Mouse (Mus musculus) left cerebral cortex, adult 2 months (tissue): ENCODE measurements at regions not wholly inside any gene's neighbourhood (a gene's known extent, or its start where the extent isn't known, plus 50 kb on each side); places are given as distances from the start of the nearest gene placed in this dataset.

ENCODE experiments used
- DNase-seq, 2 experiments: peaks; one replicate each; pipeline ENCODE4 v3.0.0; 2021 to 2022; ENCODE audit warnings: low spot score in 2 of 2, mixed read lengths in 1 of 2; ENCODE audit errors: extremely low spot score in 1 of 2
- H3K27ac ChIP-seq: fragments of 200-600 bp; 2 replicates; pipeline ENCODE4 v1.8.1; 2022
- H3K4me3 ChIP-seq: fragments of 200-600 bp; 2 replicates; pipeline ENCODE4 v1.8.1; 2022
- CTCF ChIP-seq: fragments of 200-600 bp; IDR thresholded peaks from 2 replicates; pipeline ENCODE4 v1.8.1; 2022; ENCODE audit warnings: antibody characterized with exemption, mild to moderate bottlenecking, moderate library complexity
- intact Hi-C: fragments of 180-260 bp; cut with DNase I; formaldehyde crosslinking; loops from one replicate; pipeline ENCODE4 v1.15.1; 2025

DNA sequence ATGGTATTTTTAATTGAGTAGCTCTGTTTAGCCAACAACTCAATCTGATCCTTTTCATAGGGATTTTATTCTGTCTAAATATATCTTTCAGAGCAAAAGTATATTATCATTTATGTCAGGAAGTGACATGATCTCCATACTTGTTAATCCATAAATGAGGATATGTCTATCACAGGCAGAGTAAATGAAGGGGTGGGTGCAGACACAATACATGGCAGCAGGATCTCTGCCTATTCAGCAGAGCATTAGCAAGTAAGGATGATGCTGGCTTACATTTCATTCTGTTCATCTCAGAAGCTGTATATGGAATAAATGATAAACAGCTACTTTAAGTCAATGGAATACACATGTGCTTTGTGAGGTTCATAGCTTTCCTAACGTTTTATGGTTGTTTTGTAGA is 786.2 kb upstream of the Zeb2 start:
- Histone ChIP-seq H3K4me3 (no peak overlapping the region), H3K27ac (no peak overlapping the region)
- no peak for TF ChIP-seq CTCF
- intact Hi-C loops = no loop called here
- no peak for DNase-seq

DNA sequence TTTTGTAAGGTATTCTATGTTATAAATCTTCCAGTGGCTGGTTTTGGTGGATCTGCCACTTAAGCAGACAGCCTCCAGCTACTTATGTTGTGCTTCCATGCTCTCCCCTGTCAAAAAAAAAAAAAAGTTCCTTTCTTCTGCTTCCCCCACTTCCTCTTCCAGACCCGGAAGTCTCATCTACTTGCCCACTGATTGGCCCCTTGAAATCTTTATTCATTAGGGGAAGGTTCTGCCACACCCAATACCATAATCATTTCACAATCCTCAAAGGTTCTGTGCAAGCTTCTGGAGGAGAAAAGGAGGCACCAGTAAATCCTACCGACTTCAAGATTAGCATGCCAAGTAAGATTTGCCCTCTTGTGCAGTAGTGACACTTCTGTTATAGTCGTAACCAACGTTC is 784.7 kb upstream of the Zeb2 start:
- no peak for DNase-seq
- Histone ChIP-seq H3K27ac (no peak overlapping the region), H3K4me3 (no peak overlapping the region)
- no peak for TF ChIP-seq CTCF
- intact Hi-C loops = no loop called here

DNA sequence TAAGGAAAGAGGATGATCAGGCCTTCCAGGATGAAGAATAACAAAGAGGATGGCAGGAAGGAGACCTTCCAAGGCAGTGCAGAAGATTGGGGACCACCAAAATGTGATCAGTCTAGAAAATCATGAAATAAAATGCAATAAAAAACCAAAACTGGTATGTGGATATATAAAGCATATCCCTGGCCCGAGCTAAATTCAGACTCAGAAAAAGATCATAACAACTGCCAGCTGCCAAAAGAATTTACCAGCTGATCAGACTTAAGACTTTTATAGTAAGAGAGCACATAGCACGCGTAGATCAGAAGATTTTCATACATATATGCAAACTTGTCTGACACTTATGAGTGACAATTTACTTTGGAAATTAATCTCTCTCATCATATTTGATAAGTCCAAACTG is 767.5 kb upstream of the Zeb2 start:
- H3K4me3 ChIP-seq = no peak overlapping the region
- intact Hi-C loops = no loop called here
- TF ChIP-seq CTCF = no peak
- H3K27ac ChIP-seq = peak overlapping the region; percentile 44
- no peak for DNase-seq

DNA sequence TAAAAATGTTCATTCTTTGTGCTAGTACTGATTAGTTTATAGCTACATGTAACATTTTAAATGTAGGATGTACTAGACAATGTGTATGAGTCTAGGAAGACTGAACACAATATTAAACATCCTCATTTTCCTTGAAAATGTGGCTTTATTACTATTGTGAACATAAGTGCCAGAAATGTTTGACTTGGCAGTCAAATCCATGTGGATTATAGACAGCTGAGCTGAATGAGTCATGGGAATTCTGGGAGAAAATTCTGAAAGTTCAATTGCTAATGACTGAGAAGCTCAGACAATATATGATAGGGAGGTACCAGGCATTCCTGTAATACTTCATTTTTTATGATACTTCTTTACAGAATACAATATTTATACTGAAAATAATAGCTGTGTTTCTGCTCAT is 761.5 kb upstream of the Zeb2 start:
- intact Hi-C loops = no loop called here
- H3K27ac ChIP-seq = no peak overlapping the region
- DNase-seq = no peak
- no peak for TF ChIP-seq CTCF
- H3K4me3 ChIP-seq = no peak overlapping the region

DNA sequence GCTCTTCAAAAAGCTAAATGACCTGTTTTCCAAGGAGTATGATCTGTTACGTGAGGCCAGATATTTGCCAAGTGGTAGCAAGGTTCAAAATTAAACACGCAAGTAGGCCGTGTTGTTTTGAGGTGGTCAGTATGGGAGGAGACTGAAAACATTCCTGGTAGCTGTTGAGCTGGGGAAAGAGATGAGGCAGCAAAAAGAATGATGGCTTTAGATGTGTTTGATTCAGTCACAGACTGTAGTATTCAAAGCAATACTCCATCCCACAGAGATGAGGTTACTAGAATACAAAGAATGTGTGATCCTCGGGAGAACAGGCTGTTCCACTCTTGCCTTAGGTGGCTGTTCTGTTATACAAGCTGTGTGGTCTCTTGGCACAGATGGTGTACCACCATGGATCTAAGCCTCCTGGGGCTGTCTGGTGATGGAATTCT is 742.7 kb upstream of the Zeb2 start:
- no peak for TF ChIP-seq CTCF
- no peak for DNase-seq
- intact Hi-C loops = no loop called here

DNA sequence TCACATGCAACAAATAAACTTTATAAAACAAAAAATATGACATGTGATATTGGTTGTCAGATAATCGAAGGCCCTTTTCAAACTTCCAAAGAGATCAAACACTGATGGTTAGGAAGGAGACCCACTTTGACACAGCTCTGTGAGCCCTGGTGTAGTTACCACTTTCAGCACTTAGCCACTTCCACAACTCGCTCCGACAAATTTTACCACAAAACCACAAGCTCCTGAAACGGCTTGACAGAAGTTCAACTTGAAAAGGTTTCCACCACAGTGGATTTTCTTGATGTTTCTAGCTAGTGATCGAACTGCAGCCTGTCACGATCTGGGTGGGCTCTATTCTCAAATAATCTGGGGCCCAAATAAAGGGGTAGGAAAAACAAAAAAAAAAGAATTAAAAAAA is 742.2 kb upstream of the Zeb2 start:
- TF ChIP-seq CTCF = no peak
- DNase-seq = no peak
- Histone ChIP-seq H3K27ac (no peak overlapping the region), H3K4me3 (no peak overlapping the region)
- intact Hi-C loops = no loop called here

More for the DNA sequence above, 742.7 kb upstream of the Zeb2 start:
- H3K27ac ChIP-seq = no peak overlapping the region
- H3K4me3 ChIP-seq = no peak overlapping the region

DNA sequence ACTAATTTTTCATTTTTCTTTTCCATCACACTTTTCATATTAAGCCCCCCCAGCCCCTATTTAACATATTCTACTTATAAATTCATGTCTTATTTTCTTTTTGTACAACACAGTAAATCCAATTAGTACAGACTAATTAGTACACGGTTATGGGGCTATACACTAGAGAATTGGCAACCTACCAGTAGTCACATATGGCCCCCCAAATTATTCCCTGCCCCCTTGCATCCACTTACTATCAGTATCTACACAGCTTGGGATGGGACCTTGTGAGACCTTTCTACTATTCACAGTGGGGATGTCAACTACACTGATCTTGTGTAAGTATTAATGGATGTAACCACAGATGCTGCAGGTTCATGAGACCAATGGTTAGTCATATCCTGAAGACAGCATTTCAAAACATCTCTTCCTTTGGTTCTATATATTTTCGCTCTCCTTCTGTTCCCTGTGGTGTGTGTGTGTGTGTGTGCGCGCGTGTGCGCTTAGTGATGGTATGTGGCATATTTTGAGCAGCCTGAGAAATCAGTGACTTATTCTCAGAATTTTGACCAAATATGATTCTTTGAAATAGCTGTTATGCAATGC is 732.9 kb upstream of the Zeb2 start:
- Histone ChIP-seq H3K4me3 (no peak overlapping the region), H3K27ac (no peak overlapping the region)
- DNase-seq = no peak
- TF ChIP-seq CTCF = no peak
- intact Hi-C loops = no loop called here

DNA sequence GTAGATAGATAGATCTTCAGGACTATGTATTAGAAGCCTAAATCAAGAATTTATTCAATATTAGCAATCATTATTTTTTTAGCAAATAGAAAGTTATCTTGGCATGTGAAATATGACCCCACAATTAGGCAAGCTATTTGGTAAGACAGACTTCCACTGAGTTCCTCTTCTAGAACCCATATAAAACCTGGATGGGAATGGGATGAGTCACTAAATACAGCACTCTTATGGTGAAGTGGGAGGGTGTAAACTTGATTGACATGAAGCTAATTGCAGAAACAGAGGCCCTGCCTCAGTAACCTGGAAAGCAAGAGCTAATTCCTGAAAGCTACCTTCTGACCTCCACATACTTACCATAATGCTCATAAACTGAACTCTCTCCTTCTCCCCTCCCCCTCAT is 723.2 kb upstream of the Zeb2 start:
- no peak overlapping the region for H3K27ac ChIP-seq

DNA sequence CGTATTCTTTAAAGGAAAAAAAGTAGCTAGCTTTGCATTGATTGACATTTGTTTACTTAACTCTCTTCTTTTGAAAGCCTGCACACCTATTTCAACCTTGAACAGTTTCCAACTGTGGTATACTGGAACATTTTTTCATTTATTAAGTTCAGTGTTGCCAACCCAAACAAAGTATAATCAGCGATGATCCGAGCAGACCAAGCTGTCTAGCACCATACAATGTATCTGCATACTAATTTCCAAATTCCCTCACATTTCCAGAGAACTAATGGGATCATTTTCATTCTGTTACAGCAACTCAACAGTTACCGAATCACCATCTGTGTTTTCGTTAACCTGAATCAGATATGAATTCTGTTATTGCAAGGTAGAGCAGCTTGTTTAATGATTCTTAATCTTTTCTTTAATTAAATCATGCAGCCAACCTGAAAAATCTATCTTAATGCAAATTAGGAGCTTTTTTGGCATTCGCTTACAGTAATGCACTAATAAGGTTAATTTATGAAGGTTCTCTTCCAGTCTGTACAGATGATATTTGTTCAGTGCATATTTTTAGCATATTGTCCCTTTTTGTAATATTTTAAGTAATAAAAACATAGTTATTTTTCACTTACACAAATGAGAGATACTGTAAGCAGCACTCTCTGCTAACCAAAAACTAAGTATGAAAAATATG is 719.5 kb upstream of the Zeb2 start:
- intact Hi-C loops = no loop called here
- no peak overlapping the region for H3K4me3 ChIP-seq
- no peak for TF ChIP-seq CTCF
- H3K27ac ChIP-seq = no peak overlapping the region
- no peak for DNase-seq

More for the DNA sequence above, 723.2 kb upstream of the Zeb2 start:
- no peak overlapping the region for H3K4me3 ChIP-seq
- no peak for DNase-seq
- no peak for TF ChIP-seq CTCF
- intact Hi-C loops = no loop called here

DNA sequence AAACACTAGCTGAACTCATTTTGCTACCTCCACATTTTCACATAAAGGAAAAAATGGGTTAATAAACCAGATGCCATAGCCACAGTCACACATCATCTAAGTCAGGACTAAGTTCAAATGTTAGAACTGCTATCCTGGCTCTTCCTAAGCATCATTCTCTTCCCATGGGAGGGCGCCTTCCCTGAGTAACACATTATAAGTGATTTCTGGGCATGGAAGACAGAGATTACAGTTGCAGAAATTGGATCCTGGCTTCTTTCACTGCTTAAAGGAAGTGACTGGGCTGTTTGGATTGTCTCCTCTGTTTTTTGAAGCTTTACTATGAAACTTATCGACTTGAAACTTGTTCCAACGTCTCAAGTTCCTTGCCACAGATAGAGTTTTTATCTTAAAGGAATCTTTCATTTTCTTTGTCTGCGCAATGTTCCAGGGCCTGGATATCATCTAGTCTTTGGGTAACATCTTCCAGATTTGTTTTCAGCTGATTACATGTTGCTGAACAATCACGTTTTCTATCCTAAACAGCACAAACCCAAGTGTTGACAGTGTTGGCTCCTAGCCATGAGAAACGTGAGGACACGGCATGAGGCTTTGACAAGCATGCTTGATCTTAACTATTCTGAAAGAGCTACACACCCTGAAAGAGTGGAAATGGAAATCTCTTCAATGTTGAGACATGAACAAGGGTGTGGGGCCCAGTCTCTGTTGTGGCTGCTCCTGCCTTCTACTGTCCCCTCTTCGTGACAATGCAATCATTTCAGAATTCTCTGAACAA is 700.9 kb upstream of the Zeb2 start:
- intact Hi-C loops = no loop called here
- no peak overlapping the region for H3K27ac ChIP-seq

DNA sequence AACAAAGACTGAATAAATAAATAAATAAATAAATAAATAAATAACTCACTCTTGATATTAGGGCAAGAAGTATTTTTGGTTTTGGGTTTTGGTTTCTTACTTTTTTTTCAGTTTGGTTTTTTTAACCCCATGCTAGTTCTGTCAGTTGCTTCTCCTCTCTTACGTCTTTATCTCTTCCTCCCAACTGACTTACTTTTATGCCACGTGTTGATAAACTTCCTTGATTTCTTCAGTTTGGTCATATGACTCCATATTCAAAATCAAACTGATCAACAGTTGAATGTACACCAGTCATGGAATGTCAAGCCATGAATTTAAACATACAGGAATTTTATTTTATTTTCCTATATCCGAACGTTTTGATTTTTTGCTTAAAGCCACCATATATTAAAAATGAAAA is 697.5 kb upstream of the Zeb2 start:
- TF ChIP-seq CTCF = no peak
- Histone ChIP-seq H3K27ac (no peak overlapping the region), H3K4me3 (no peak overlapping the region)
- DNase-seq = no peak
- intact Hi-C loops = no loop called here

More for the DNA sequence above, 700.9 kb upstream of the Zeb2 start:
- DNase-seq = no peak
- TF ChIP-seq CTCF = no peak
- H3K4me3 ChIP-seq = no peak overlapping the region

DNA sequence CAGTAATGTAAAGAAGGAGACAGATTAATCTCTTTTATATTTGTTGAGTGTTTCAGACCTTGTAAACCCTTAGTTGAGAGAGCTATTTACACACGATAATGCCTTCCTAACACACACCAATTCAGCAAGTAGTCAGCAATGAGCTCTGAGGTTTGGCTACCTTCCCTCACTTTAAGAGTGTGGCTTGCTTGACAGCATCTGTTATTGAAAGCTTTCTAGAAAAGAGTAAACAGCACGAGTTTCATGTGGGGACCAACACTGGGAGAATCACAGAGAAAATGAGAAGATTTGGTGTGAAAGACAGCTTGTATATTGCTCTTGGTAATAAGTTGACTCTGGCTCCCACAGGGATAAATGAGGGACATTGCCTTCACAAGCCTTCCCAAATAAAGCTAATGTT is 688.1 kb upstream of the Zeb2 start:
- TF ChIP-seq CTCF = no peak
- no peak for DNase-seq
- intact Hi-C loops = no loop called here
- Histone ChIP-seq H3K4me3 (no peak overlapping the region), H3K27ac (no peak overlapping the region)
